Mouse (Mus musculus) limb, embryonic 14.5 days (tissue): ENCODE data around the gene Spata4. TPM values are rescaled to one million over a fixed set of nuclear protein-coding genes. Genes with fewer than 3 reads are reported as not detected.

ENCODE experiments used
- ATAC-seq: fragments of 200-750 bp; cut with Nextera tagmentation; 2 replicates; pipeline ENCODE4 v1.8.0; 2017; ENCODE audit warnings: low read depth, moderate number of reproducible peaks, moderate TSS enrichment; ENCODE audit not compliant: low FRiP score
- DNase-seq: peaks from one replicate; pipeline ENCODE4 v3.0.0-alpha.2; 2015; ENCODE audit warnings: low spot score
- H3K27ac ChIP-seq: fragments of 300-500 bp; sonication (generic); replicated peaks from 2 replicates; pipeline ENCODE4 v1.5.1; 2014; ENCODE audit warnings: low read depth, mild to moderate bottlenecking, low read length, moderate library complexity, mixed read lengths
- H3K27me3 ChIP-seq: fragments of 300-500 bp; sonication (generic); 2 replicates; pipeline ENCODE4 v1.6.1; 2014; ENCODE audit warnings: low read length, mixed read lengths; ENCODE audit not compliant: control insufficient read depth, insufficient read depth
- H3K36me3 ChIP-seq: fragments of 300-500 bp; sonication (generic); 2 replicates; pipeline ENCODE4 v1.6.1; 2014; ENCODE audit warnings: mild to moderate bottlenecking, low read length, moderate library complexity, mixed read lengths; ENCODE audit not compliant: control insufficient read depth, insufficient read depth
- H3K4me1 ChIP-seq: fragments of 300-500 bp; sonication (generic); 2 replicates; pipeline ENCODE4 v1.6.1; 2014; ENCODE audit warnings: antibody characterized with exemption, low read length, mixed read lengths; ENCODE audit not compliant: control insufficient read depth, insufficient read depth
- H3K4me2 ChIP-seq: fragments of 300-500 bp; sonication (generic); replicated peaks from 2 replicates; pipeline ENCODE4 v1.6.1; 2014; ENCODE audit warnings: low read depth, mild to moderate bottlenecking, low read length, moderate library complexity; ENCODE audit not compliant: severe bottlenecking
- H3K4me3 ChIP-seq: fragments of 300-500 bp; sonication (generic); replicated peaks from 2 replicates; pipeline ENCODE4 v1.5.1; 2014; ENCODE audit warnings: low read length
- H3K9ac ChIP-seq: fragments of 300-500 bp; sonication (generic); 2 replicates; pipeline ENCODE4 v1.6.1; 2014; ENCODE audit warnings: mild to moderate bottlenecking, low read depth, low read length, moderate library complexity; ENCODE audit not compliant: severe bottlenecking
- H3K9me3 ChIP-seq: fragments of 300-500 bp; sonication (generic); 2 replicates; pipeline ENCODE4 v1.6.1; 2016; ENCODE audit warnings: low read length; ENCODE audit not compliant: control insufficient read depth
- POLR2A ChIP-seq: fragments of 200-500 bp; IDR thresholded peaks from 2 replicates; pipeline ENCODE4 v1.8.0; 2012; ENCODE audit warnings: inconsistent platforms, mild to moderate bottlenecking, moderate library complexity, borderline replicate concordance; ENCODE audit not compliant: insufficient read depth, insufficient read length; ENCODE audit errors: extremely low read depth
- WGBS: fragments of 180-500 bp; shearing (Covaris S2); extraction: QIAGEN DNeasy Blood & Tissue Kit; methylation state at CpG from one replicate; pipeline ENCODE4 v1.1.7; 2014; 5-methylcytosine and 5-hydroxymethylcytosine counted together
- polyA plus RNA-seq, 2 experiments: library from polyadenylated mRNA; depleted of rRNA in 1 of 2; stranded (reverse) in 1 of 2; unstranded in 1 of 2; fragments of >200 nt; fragmentation: Nextera tagmentation in 1 of 2; extraction: Ambion mirVana in 1 of 2; gene quantifications; 2 replicates each; pipeline versions ENCODE4 v1.2.1 to v1.2.3; 2012 to 2014

The Spata4 gene
- polyA plus RNA-seq, 2 experiments, result not detected

DNA sequence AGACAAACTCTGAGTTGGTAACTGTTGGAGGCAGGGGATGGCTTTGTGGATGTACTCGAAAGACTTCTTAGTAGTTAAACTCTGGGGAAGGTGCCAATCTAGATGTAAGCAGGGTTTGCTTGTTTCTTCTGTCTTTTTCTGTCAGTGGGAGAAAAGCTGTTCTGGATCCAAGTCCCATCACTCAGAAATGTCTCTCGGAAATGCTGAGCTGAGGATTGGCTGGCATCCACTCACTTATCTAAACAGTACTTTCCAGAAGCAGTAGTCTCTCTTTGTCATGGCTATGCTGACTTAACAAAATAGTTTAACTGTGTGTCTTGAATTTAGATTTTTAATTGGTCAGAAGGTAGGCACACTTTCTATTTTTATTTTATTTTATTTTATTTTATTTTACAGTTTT is 33.4 kb upstream of the Spata4 start:
- H3K9ac ChIP-seq, result no peak overlapping the region
- no peak overlapping the region for H3K27ac ChIP-seq
- H3K4me2 ChIP-seq, result no peak overlapping the region
- no peaks in the 10 kb centered on the region for H3K36me3 ChIP-seq
- 84% methylated on average over 2 of the region's 2 CpGs for WGBS
- H3K27me3 ChIP-seq, result no peaks in the 10 kb centered on the region
- H3K9me3 ChIP-seq, result no peaks in the 10 kb centered on the region
- no peak for TF ChIP-seq POLR2A
- no peak for DNase-seq
- H3K4me1 ChIP-seq, result no peaks in the 10 kb centered on the region
- no peak overlapping the region for H3K4me3 ChIP-seq
- ATAC-seq, result no peak

DNA sequence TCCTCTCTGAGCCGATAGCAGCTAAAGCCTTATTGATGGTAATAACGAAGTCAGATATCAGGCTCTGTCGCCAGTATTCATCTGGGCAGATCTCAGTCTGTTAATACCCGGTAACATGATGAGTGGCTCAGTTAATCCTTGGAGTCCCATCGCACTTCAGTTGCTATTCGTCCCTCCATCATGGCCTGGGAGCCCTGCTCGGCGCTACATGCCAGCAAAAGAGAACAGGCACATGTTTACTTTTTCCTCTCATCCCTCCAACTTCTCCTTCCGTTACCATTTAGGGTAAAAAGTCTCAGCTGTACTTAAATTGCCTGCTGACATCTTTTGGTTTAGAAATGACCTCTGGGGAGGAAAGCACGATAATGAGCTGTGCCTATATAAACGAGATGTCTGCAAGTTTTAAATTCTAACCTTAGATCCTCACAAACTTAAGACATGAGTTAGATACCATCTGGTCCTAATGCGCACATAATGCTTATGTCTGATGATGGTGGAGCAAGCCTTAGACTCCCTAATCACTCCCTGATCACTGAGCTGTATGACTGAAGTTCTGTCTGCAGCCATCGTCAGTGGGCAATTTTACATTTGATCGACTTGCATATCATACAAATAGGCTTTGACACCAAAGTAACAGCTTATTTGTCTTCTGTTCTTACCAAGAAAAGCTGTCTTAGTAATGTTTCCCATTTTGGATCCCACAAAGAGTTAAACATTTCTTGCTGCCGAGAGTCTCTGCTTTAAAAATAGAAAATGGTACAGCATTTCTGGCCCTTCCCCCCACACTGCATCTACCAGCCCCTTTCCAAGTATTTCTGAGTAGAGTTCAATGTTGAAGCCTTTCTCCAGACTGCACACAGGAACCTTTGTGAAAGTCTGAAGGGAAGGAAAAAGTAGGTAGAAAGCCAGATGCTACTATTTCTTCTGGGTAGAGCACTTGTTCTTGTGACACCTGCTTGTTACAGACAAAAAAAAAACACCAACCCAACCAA is 29.7 kb upstream of the Spata4 start:
- DNase-seq (no peak), ATAC-seq (no peak)
- TF ChIP-seq POLR2A, result no peak
- Histone ChIP-seq H3K36me3 (no peaks in the 10 kb centered on the region), H3K4me2 (no peak overlapping the region), H3K9me3 (no peaks in the 10 kb centered on the region), H3K4me1 (no peaks in the 10 kb centered on the region), H3K9ac (no peak overlapping the region), H3K4me3 (no peak overlapping the region), H3K27ac (no peak overlapping the region), H3K27me3 (no peaks in the 10 kb centered on the region)
- 49% methylated on average over 15 of the region's 15 CpGs for WGBS

DNA sequence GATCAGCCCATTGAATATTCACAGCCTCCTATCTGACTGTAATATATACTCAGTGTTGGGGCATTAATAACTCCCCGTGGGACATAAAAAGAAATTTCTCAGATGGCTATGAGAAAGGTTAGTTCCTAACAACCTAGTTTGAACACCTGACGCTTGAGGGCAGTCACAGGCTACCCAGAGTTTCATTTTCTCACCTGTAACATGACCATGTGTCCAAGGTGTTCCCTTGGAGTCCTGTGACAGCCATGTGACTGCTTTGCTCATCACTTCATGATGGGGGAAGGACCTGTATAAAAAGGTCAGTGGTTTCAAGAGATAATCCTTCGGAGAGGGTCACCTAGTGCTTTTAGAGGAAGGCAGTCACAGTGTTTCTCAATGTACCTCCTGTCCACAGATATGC is 19.1 kb upstream of the Spata4 start:
- H3K4me2 ChIP-seq, result no peak overlapping the region
- 75% methylated on average over 3 of the region's 3 CpGs for WGBS
- no peak overlapping the region for H3K4me3 ChIP-seq
- no peaks in the 10 kb centered on the region for H3K36me3 ChIP-seq
- DNase-seq, result no peak
- no peak for TF ChIP-seq POLR2A
- H3K9ac ChIP-seq, result no peak overlapping the region
- no peak overlapping the region for H3K27ac ChIP-seq
- no peak for ATAC-seq
- no peaks in the 10 kb centered on the region for H3K4me1 ChIP-seq
- H3K27me3 ChIP-seq, result no peaks in the 10 kb centered on the region
- no peaks in the 10 kb centered on the region for H3K9me3 ChIP-seq

DNA sequence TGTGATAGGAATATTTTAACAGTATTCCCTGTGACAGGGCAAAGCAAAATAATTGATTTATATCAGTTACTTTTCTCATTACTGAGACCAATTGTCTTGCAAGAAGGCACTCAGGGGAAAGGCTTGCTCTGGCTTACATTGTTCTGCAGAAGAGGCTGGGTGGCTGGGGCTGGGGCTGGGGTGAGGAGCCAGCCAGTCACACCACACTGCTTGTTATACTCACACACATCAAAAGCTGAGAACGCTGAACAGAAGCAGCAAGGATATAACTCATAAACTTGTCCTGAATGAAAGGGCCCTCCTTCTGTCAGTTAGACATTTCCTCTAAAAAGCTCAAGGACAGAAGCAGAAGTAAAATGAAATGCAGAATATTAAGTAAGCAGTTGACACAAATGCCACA is 17.7 kb upstream of the Spata4 start:
- Histone ChIP-seq H3K9me3 (no peaks in the 10 kb centered on the region), H3K27me3 (no peaks in the 10 kb centered on the region), H3K4me1 (no peaks in the 10 kb centered on the region), H3K4me2 (no peak overlapping the region), H3K4me3 (no peak overlapping the region), H3K27ac (no peak overlapping the region), H3K9ac (no peak overlapping the region), H3K36me3 (no peaks in the 10 kb centered on the region)
- ATAC-seq, result no peak
- no peak for DNase-seq
- 26% methylated on average over 1 of the region's 1 CpGs for WGBS
- TF ChIP-seq POLR2A, result no peak

GRCm38 (mm10) chr8:54594634-54595033 is 5.9 kb upstream of the Spata4 start:
- TF ChIP-seq POLR2A, result no peak
- DNase-seq, result no peak
- 79% methylated on average over 5 of the region's 5 CpGs for WGBS
- H3K27me3 ChIP-seq, result no peaks in the 10 kb centered on the region
- no peak overlapping the region for H3K4me2 ChIP-seq
- H3K27ac ChIP-seq, result no peak overlapping the region
- no peak overlapping the region for H3K4me3 ChIP-seq
- no peak for ATAC-seq
- no peaks in the 10 kb centered on the region for H3K4me1 ChIP-seq
- no peaks in the 10 kb centered on the region for H3K36me3 ChIP-seq
- H3K9me3 ChIP-seq, result no peaks in the 10 kb centered on the region
- no peak overlapping the region for H3K9ac ChIP-seq
